Mouse (Mus musculus) midbrain, embryonic 16.5 days (tissue): ENCODE measurements at regions not wholly inside any gene's neighbourhood (a gene's known extent, or its start where the extent isn't known, plus 50 kb on each side); places are given as distances from the start of the nearest gene placed in this dataset.
A peak's percentile ranks its signal among the peaks of the same experiment; 100 is the strongest.

Experiments
- ATAC-seq: fragments of 200-750 bp; cut with Nextera tagmentation; 2 replicates; pipeline ENCODE4 v1.8.0; 2017; ENCODE audit warnings: moderate TSS enrichment
- H3K27ac ChIP-seq: fragments of 300-500 bp; sonication (generic); 2 replicates; pipeline ENCODE4 v1.5.1; 2014; ENCODE audit warnings: mild to moderate bottlenecking, low read length, mixed read lengths
- H3K27me3 ChIP-seq: fragments of 300-500 bp; sonication (generic); 2 replicates; pipeline ENCODE4 v1.6.1; 2014; ENCODE audit warnings: low read depth, low read length, mixed read lengths; ENCODE audit not compliant: control insufficient read depth, insufficient read depth
- H3K36me3 ChIP-seq: fragments of 300-500 bp; sonication (generic); 2 replicates; pipeline ENCODE4 v1.6.1; 2014; ENCODE audit warnings: mild to moderate bottlenecking, low read length, moderate library complexity, mixed read lengths; ENCODE audit not compliant: control insufficient read depth, insufficient read depth
- H3K4me1 ChIP-seq: fragments of 300-500 bp; sonication (generic); 2 replicates; pipeline ENCODE4 v1.6.1; 2014; ENCODE audit warnings: mild to moderate bottlenecking, low read length, mixed read lengths; ENCODE audit not compliant: control insufficient read depth, insufficient read depth
- H3K4me2 ChIP-seq: fragments of 300-500 bp; sonication (generic); 2 replicates; pipeline ENCODE4 v1.6.1; 2014; ENCODE audit warnings: mild to moderate bottlenecking, low read length, mixed read lengths
- H3K4me3 ChIP-seq: fragments of 300-500 bp; sonication (generic); 2 replicates; pipeline ENCODE4 v1.5.1; 2014; ENCODE audit warnings: low read depth, mild to moderate bottlenecking, low read length, moderate library complexity, mixed read lengths
- H3K9ac ChIP-seq: fragments of 300-500 bp; sonication (generic); 2 replicates; pipeline ENCODE4 v1.6.1; 2014; ENCODE audit warnings: low read depth, low read length, mixed read lengths
- H3K9me3 ChIP-seq: fragments of 300-500 bp; sonication (generic); replicated peaks from 2 replicates; pipeline ENCODE4 v1.6.1; 2014; ENCODE audit warnings: mild to moderate bottlenecking, low read length, mixed read lengths; ENCODE audit not compliant: control insufficient read depth, poor library complexity, severe bottlenecking
- WGBS: fragments of 180-500 bp; shearing (Covaris S2); extraction: QIAGEN DNeasy Blood & Tissue Kit; methylation state at CpG from one replicate; pipeline ENCODE4 v1.1.7; 2014; 5-methylcytosine and 5-hydroxymethylcytosine counted together

- no peak overlapping the region; the same call in 1 of the 2 replicates for H3K27ac ChIP-seq
- no peaks in the 10 kb centered on the region for H3K9me3 ChIP-seq
- WGBS: 33% methylated on average over 10 of the region's 10 CpGs
Measured at GRCm38 (mm10) chr9:91609457-91610166, 244.0 kb upstream of the Zic1 start.

DNA sequence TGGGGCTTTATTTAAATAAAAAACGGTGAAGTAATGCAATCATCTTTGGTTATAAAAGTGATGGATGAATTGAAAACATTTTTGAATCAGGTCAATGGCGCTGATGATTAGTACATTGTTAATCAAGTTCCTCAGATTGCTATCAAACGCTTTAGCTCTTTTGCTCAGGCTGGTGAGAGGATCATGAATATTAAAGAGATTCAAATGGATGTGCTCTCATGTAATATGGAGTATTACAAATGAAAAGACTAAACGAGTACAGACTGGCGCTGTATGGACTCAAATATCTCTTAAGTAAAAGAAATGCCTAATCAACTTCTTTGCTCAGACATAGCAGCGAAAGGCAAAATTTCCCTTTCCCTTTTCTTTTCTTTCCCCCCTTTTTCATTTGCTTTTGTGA lies 236.1 kb upstream of the Zic1 start:
- H3K4me1 ChIP-seq: no peaks in the 10 kb centered on the region
- no peaks in the 10 kb centered on the region for H3K36me3 ChIP-seq
- no peaks in the 10 kb centered on the region for H3K9me3 ChIP-seq
- 49% methylated on average over 6 of the region's 6 CpGs for WGBS
- ATAC-seq: no peak
- H3K4me3 ChIP-seq: no peak overlapping the region
- no peak overlapping the region for H3K9ac ChIP-seq
- H3K27ac ChIP-seq: no peak overlapping the region
- H3K4me2 ChIP-seq: no peak overlapping the region
- H3K27me3 ChIP-seq: no peaks in the 10 kb centered on the region

More at GRCm38 (mm10) chr9:91609457-91610166, 244.0 kb upstream of the Zic1 start:
- H3K9ac ChIP-seq: no peak overlapping the region
- H3K36me3 ChIP-seq: no peaks in the 10 kb centered on the region
- H3K4me2 ChIP-seq: peak overlapping the region; percentile 23
- H3K27me3 ChIP-seq: no peaks in the 10 kb centered on the region
- H3K4me1 ChIP-seq: 0 out of 2 replicates have a peak, but pooled peaks cover 5% of the 10 kb centered on the region
- peak; percentile 91 for ATAC-seq
- peak overlapping the region; percentile 7; the same call in 1 of the 2 replicates for H3K4me3 ChIP-seq

- no peak for ATAC-seq
- no peak overlapping the region for H3K4me2 ChIP-seq
- no peaks in the 10 kb centered on the region for H3K4me1 ChIP-seq
- no peak overlapping the region for H3K9ac ChIP-seq
- H3K4me3 ChIP-seq: no peak overlapping the region
- H3K36me3 ChIP-seq: no peaks in the 10 kb centered on the region
- 39% methylated on average over 4 of the region's 4 CpGs for WGBS
- no peaks in the 10 kb centered on the region for H3K27me3 ChIP-seq
- H3K9me3 ChIP-seq: no peaks in the 10 kb centered on the region
- H3K27ac ChIP-seq: no peak overlapping the region
Measured at GRCm38 (mm10) chr9:91591915-91592314, 226.3 kb upstream of the Zic1 start.

- Histone ChIP-seq H3K27me3 (no peaks in the 10 kb centered on the region), H3K4me1 (no peaks in the 10 kb centered on the region), H3K4me2 (no peak overlapping the region), H3K4me3 (no peak overlapping the region), H3K27ac (no peak overlapping the region), H3K9ac (no peak overlapping the region), H3K36me3 (no peaks in the 10 kb centered on the region), H3K9me3 (no peaks in the 10 kb centered on the region)
- 60% methylated on average over 6 of the region's 6 CpGs for WGBS
- ATAC-seq: no peak
Measured at GRCm38 (mm10) chr9:91588756-91589155, 223.1 kb upstream of the Zic1 start.

- ATAC-seq: no peak
- no peaks in the 10 kb centered on the region for H3K27me3 ChIP-seq
- no peak overlapping the region for H3K4me3 ChIP-seq
- no peaks in the 10 kb centered on the region for H3K36me3 ChIP-seq
- 45% methylated on average over 5 of the region's 5 CpGs for WGBS
- H3K9me3 ChIP-seq: no peaks in the 10 kb centered on the region
- no peak overlapping the region for H3K27ac ChIP-seq
- no peaks in the 10 kb centered on the region for H3K4me1 ChIP-seq
- H3K9ac ChIP-seq: 0 out of 2 replicates have a peak overlapping the region, but pooled peaks have one; percentile 20
- no peak overlapping the region for H3K4me2 ChIP-seq
Measured at GRCm38 (mm10) chr9:91587861-91588260, 222.3 kb upstream of the Zic1 start.

- Histone ChIP-seq H3K27me3 (no peaks in the 10 kb centered on the region), H3K36me3 (no peaks in the 10 kb centered on the region), H3K4me1 (no peaks in the 10 kb centered on the region), H3K4me3 (no peak overlapping the region), H3K9ac (no peak overlapping the region), H3K9me3 (no peaks in the 10 kb centered on the region), H3K4me2 (no peak overlapping the region), H3K27ac (no peak overlapping the region)
- no peak for ATAC-seq
- 72% methylated on average over 7 of the region's 7 CpGs for WGBS
Measured at GRCm38 (mm10) chr9:91587271-91587670, 221.7 kb upstream of the Zic1 start.

DNA sequence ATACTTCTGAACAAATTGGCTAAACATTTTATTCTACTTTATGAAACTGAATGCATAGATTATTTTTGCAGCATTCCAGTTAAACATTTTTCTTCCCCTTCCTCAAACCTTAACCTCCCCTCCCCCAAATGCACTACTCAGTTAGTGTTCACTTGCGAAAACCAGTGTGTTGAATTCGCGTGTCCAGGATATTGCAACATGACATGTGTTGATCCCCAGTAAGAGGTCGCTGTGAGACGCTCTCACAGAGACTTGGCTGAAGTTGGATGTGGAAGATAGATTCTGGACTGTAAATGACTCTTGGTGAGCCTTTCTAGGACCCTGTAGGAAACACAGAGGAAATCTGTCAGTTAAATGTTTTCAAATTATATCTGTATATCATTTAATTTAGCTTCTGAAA lies 221.0 kb upstream of the Zic1 start:
- Histone ChIP-seq H3K4me3 (no peak overlapping the region), H3K27ac (no peak overlapping the region), H3K4me1 (no peaks in the 10 kb centered on the region), H3K9ac (no peak overlapping the region), H3K36me3 (no peaks in the 10 kb centered on the region), H3K4me2 (no peak overlapping the region), H3K9me3 (no peaks in the 10 kb centered on the region), H3K27me3 (no peaks in the 10 kb centered on the region)
- WGBS: 81% methylated on average over 5 of the region's 5 CpGs
- no peak for ATAC-seq

DNA sequence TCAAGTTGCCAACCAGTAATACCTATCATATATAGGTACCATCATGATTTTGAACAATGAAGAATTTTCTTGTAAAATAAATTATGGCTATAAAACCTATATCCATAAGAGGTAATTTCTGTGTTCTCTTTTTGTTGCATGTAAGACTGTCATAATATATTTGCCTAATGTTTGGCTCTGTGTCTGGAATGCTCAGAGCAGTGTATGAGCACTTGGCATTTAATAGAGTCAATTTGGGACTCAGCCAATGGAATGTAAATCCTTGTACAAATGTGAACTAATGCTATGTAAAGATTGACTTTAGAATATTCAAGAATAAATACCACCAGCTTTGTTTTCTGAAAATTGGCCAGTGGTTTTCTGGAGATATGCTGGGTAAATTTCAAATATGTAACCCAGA lies 208.5 kb upstream of the Zic1 start:
- Histone ChIP-seq H3K4me3 (no peak overlapping the region), H3K36me3 (no peaks in the 10 kb centered on the region), H3K27ac (no peak overlapping the region), H3K4me1 (no peaks in the 10 kb centered on the region), H3K9ac (no peak overlapping the region), H3K9me3 (no peaks in the 10 kb centered on the region), H3K27me3 (no peaks in the 10 kb centered on the region), H3K4me2 (no peak overlapping the region)
- no peak for ATAC-seq

GRCm38 (mm10) chr9:91566006-91566641 lies 200.5 kb upstream of the Zic1 start:
- H3K4me3 ChIP-seq: no peak overlapping the region
- WGBS: 85% methylated on average over 5 of the region's 5 CpGs
- no peak for ATAC-seq
- H3K27ac ChIP-seq: no peak overlapping the region
- H3K4me1 ChIP-seq: no peaks in the 10 kb centered on the region
- no peaks in the 10 kb centered on the region for H3K27me3 ChIP-seq
- H3K9me3 ChIP-seq: no peaks in the 10 kb centered on the region
- no peak overlapping the region for H3K4me2 ChIP-seq
- no peak overlapping the region for H3K9ac ChIP-seq
- no peaks in the 10 kb centered on the region for H3K36me3 ChIP-seq
